ENCODE assay signal across 7 mouse cellular contexts in the genomic region with DNA sequence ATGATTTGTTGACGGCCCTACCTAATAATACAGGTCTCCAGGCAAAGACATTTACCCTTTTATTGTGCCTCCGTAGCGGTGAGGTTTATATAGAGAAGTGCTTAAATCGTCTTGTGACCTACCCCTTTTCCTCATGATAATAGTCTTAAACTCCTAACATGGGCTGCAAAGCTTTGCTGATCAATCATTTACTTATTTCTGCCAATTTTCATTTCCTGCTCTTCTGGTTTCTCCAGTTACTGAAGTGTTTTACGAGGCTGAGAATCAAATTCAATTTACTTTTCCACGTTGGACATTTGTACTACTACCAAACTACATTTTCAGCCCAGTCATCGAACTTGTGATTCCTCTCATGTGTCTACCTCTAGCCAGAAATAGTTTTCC. TPM values are rescaled to one million over a fixed set of nuclear protein-coding genes. Genes with fewer than 3 reads are reported as not detected.
A peak's percentile ranks its signal among the peaks of the same experiment; 100 is the strongest.
DNase-seq lines count a peak whose midpoint lies in the region; ATAC-seq and TF ChIP-seq lines count a peak whose summit lies in the region.

No protein-coding gene starts in this region.

- ATAC-seq in lung, postnatal 0 days, result no peak
- no peak for ATAC-seq in forebrain, embryonic 13.5 days
- ATAC-seq in limb, embryonic 14.5 days (ENCODE audit: low FRiP score, low read depth), result no peak
- no peak for ATAC-seq in stomach, embryonic 16.5 days (ENCODE audit: insufficient read depth, low FRiP score)

- H3K4me2 ChIP-seq in lung, postnatal 0 days (replicated peaks; ENCODE audit: low read depth, low read length), result peak overlapping the region; percentile 64
- H3K4me2 ChIP-seq in forebrain, embryonic 13.5 days, result peak overlapping the region; percentile 67
- H3K4me2 ChIP-seq in limb, embryonic 14.5 days (replicated peaks; ENCODE audit: low read depth, low read length, severe bottlenecking), result peak overlapping the region; percentile 57
- peak overlapping the region; percentile 64 for H3K4me2 ChIP-seq in stomach, embryonic 16.5 days (ENCODE audit: low read depth, low read length)

- TF ChIP-seq POLR2A in limb, embryonic 14.5 days (IDR thresholded peaks at IDR 0.05; ENCODE audit: borderline replicate concordance, extremely low read depth, insufficient read depth, insufficient read length), result no peak

- peaks cover 4% of the 10 kb centered on the region; the same call in 1 of the 2 replicates for H3K4me1 ChIP-seq in lung, postnatal 0 days (ENCODE audit: insufficient read depth, low read depth, low read length)
- H3K4me1 ChIP-seq in forebrain, embryonic 13.5 days, result peaks cover 11% of the 10 kb centered on the region
- H3K4me1 ChIP-seq in limb, embryonic 14.5 days (ENCODE audit: control insufficient read depth, insufficient read depth, low read length), result peaks cover 7% of the 10 kb centered on the region; the same call in 1 of the 2 replicates
- H3K4me1 ChIP-seq in stomach, embryonic 16.5 days (ENCODE audit: control insufficient read depth, insufficient read depth, low read length), result peaks cover 10% of the 10 kb centered on the region

- 21% methylated on average over 7 of the region's 7 CpGs for WGBS in lung, postnatal 0 days
- 32% methylated on average over 7 of the region's 7 CpGs for WGBS in forebrain, embryonic 13.5 days
- 28% methylated on average over 7 of the region's 7 CpGs for WGBS in limb, embryonic 14.5 days
- 20% methylated on average over 7 of the region's 7 CpGs for WGBS in stomach, embryonic 16.5 days

- no peaks in the 10 kb centered on the region for H3K27me3 ChIP-seq in lung, postnatal 0 days (replicated peaks; ENCODE audit: insufficient read depth, low read length)
- H3K27me3 ChIP-seq in forebrain, embryonic 13.5 days, result no peaks in the 10 kb centered on the region
- no peaks in the 10 kb centered on the region for H3K27me3 ChIP-seq in limb, embryonic 14.5 days (ENCODE audit: control insufficient read depth, insufficient read depth, low read length)
- H3K27me3 ChIP-seq in stomach, embryonic 16.5 days (ENCODE audit: control insufficient read depth, insufficient read depth, low read length), result no peaks in the 10 kb centered on the region

- DNase-seq in lung, postnatal 0 days (ENCODE audit: low spot score), result peak; percentile 54
- DNase-seq in lung, postnatal 14 days, result no peak
- no peak for DNase-seq in limb, embryonic 14.5 days (ENCODE audit: low spot score)
- no peak for DNase-seq in urinary bladder, adult 2 months (ENCODE audit: low spot score)
- DNase-seq in spleen, adult 18-20 months, result no peak

- no peak for TF ChIP-seq EP300 in lung, postnatal 0 days (IDR thresholded peaks at IDR 0.05)

- H3K9me3 ChIP-seq in lung, postnatal 0 days (ENCODE audit: low read length), result no peaks in the 10 kb centered on the region
- no peaks in the 10 kb centered on the region for H3K9me3 ChIP-seq in forebrain, embryonic 13.5 days (replicated peaks)
- H3K9me3 ChIP-seq in limb, embryonic 14.5 days (ENCODE audit: control insufficient read depth, low read length), result no peaks in the 10 kb centered on the region
- H3K9me3 ChIP-seq in stomach, embryonic 16.5 days (replicated peaks; ENCODE audit: control insufficient read depth, low read length), result no peaks in the 10 kb centered on the region

- no peak for TF ChIP-seq CTCF in lung, postnatal 0 days (IDR thresholded peaks at IDR 0.05)

- peak overlapping the region; percentile 50 for H3K4me3 ChIP-seq in lung, postnatal 0 days (ENCODE audit: low read depth, low read length)
- H3K4me3 ChIP-seq in forebrain, embryonic 13.5 days, result peak overlapping the region; percentile 71
- peak overlapping the region; percentile 53 for H3K4me3 ChIP-seq in limb, embryonic 14.5 days (replicated peaks; ENCODE audit: low read length)
- peak overlapping the region; percentile 85 for H3K4me3 ChIP-seq in stomach, embryonic 16.5 days (replicated peaks; ENCODE audit: low read length)

- H3K9ac ChIP-seq in lung, postnatal 0 days (replicated peaks; ENCODE audit: low read depth), result peak overlapping the region; percentile 41
- H3K9ac ChIP-seq in forebrain, embryonic 13.5 days, result peak overlapping the region; percentile 83
- H3K9ac ChIP-seq in limb, embryonic 14.5 days (ENCODE audit: low read depth, low read length, severe bottlenecking), result peak overlapping the region; percentile 58
- H3K9ac ChIP-seq in stomach, embryonic 16.5 days (ENCODE audit: low read length), result peak overlapping the region; percentile 93

- no peaks in the 10 kb centered on the region; the same call in 1 of the 2 replicates for H3K36me3 ChIP-seq in lung, postnatal 0 days (ENCODE audit: insufficient read depth, low read length)
- peaks cover 15% of the 10 kb centered on the region for H3K36me3 ChIP-seq in forebrain, embryonic 13.5 days (ENCODE audit: poor library complexity, severe bottlenecking)
- H3K36me3 ChIP-seq in limb, embryonic 14.5 days (ENCODE audit: control insufficient read depth, insufficient read depth, low read length), result peaks cover 15% of the 10 kb centered on the region
- H3K36me3 ChIP-seq in stomach, embryonic 16.5 days (ENCODE audit: control insufficient read depth, insufficient read depth, low read length), result peaks cover 13% of the 10 kb centered on the region

- H3K27ac ChIP-seq in lung, postnatal 0 days (ENCODE audit: low read length), result peak overlapping the region; percentile 77
- H3K27ac ChIP-seq in forebrain, embryonic 13.5 days, result peak overlapping the region; percentile 87
- H3K27ac ChIP-seq in limb, embryonic 14.5 days (replicated peaks; ENCODE audit: low read depth, low read length), result peak overlapping the region; percentile 61; the same call in 1 of the 2 replicates
- peak overlapping the region; percentile 95 for H3K27ac ChIP-seq in stomach, embryonic 16.5 days (ENCODE audit: low read length)

RNA-seq across cellular contexts. Expression of gene Coa4, which starts 0.6 kb away (rescaled TPM):
- polyA plus RNA-seq in lung, postnatal 0 days (2015; fragmentation: Nextera tagmentation; extraction: Ambion mirVana), result 17.0 and 18.2 TPM in 2 replicates
- polyA plus RNA-seq in forebrain, embryonic 13.5 days (2015; fragmentation: Nextera tagmentation; extraction: Ambion mirVana), result 17.0 TPM in 2 replicates
- 13.5 and 15.5 TPM in 2 replicates for polyA plus RNA-seq in limb, embryonic 14.5 days (2012; rRNA removed)
- 22.2 and 22.3 TPM in 2 replicates for polyA plus RNA-seq in limb, embryonic 14.5 days (2014; fragmentation: Nextera tagmentation; extraction: Ambion mirVana)
- polyA plus RNA-seq in stomach, embryonic 16.5 days (2015; fragmentation: Nextera tagmentation; extraction: Ambion mirVana), result 28.6 and 34.3 TPM in 2 replicates
- 21.4 and 23.7 TPM in 2 replicates for polyA plus RNA-seq in urinary bladder, adult 2 months (2012; rRNA removed)

RNA-seq across cellular contexts. Expression of gene Dnajb13, which starts 22.8 kb away (rescaled TPM):
- 13.7 and 13.8 TPM in 2 replicates for polyA plus RNA-seq in lung, postnatal 0 days (2015; fragmentation: Nextera tagmentation; extraction: Ambion mirVana)
- 2.1 and 3.7 TPM in 2 replicates for polyA plus RNA-seq in forebrain, embryonic 13.5 days (2015; fragmentation: Nextera tagmentation; extraction: Ambion mirVana)
- polyA plus RNA-seq in limb, embryonic 14.5 days (2012; rRNA removed), result 0.03 and 0.14 TPM in 2 replicates
- polyA plus RNA-seq in limb, embryonic 14.5 days (2014; fragmentation: Nextera tagmentation; extraction: Ambion mirVana), result 0.14 TPM in 1 of 2 replicates, not detected in the other
- 0.99 and 1.0 TPM in 2 replicates for polyA plus RNA-seq in stomach, embryonic 16.5 days (2015; fragmentation: Nextera tagmentation; extraction: Ambion mirVana)
- 1.1 and 1.7 TPM in 2 replicates for polyA plus RNA-seq in urinary bladder, adult 2 months (2012; rRNA removed)

RNA-seq across cellular contexts. Expression of gene Ucp2, which starts 44.4 kb away (rescaled TPM):
- polyA plus RNA-seq in lung, postnatal 0 days (2015; fragmentation: Nextera tagmentation; extraction: Ambion mirVana), result 528 and 617 TPM in 2 replicates
- polyA plus RNA-seq in forebrain, embryonic 13.5 days (2015; fragmentation: Nextera tagmentation; extraction: Ambion mirVana), result 43.9 and 46.0 TPM in 2 replicates
- polyA plus RNA-seq in limb, embryonic 14.5 days (2012; rRNA removed), result 104 and 159 TPM in 2 replicates
- 152 and 160 TPM in 2 replicates for polyA plus RNA-seq in limb, embryonic 14.5 days (2014; fragmentation: Nextera tagmentation; extraction: Ambion mirVana)
- polyA plus RNA-seq in stomach, embryonic 16.5 days (2015; fragmentation: Nextera tagmentation; extraction: Ambion mirVana), result 351 and 400 TPM in 2 replicates
- 209 and 247 TPM in 2 replicates for polyA plus RNA-seq in urinary bladder, adult 2 months (2012; rRNA removed)

Comparison
In these comparisons a context has a peak if more than half of its experiments do, and no peak if none do; other contexts are left out.
1. H3K9ac ChIP-seq: peak in every context shown above with its lines; median percentile 93 in stomach, embryonic 16.5 days; 83 in forebrain, embryonic 13.5 days; 58 in limb, embryonic 14.5 days; 41 in lung, postnatal 0 days.